Mouse (Mus musculus) heart, adult 2 months (tissue): ENCODE data around the gene Lhx6.

ENCODE experiments used
- CTCF ChIP-seq: fragments of 200-600 bp; IDR thresholded peaks from 2 replicates; pipeline ENCODE4 v1.8.1; 2022; ENCODE audit warnings: antibody characterized with exemption, mild to moderate bottlenecking, moderate library complexity
- EP300 ChIP-seq: fragments of 200-500 bp; IDR thresholded peaks from 2 replicates; pipeline ENCODE4 v1.6.1; 2011; ENCODE audit warnings: low read depth, low read length, control low read depth; ENCODE audit not compliant: insufficient read depth
- POLR2A ChIP-seq: fragments of 200-500 bp; IDR thresholded peaks from 2 replicates; pipeline ENCODE4 v1.6.1; 2011; ENCODE audit warnings: mild to moderate bottlenecking, low read depth, low read length, control low read depth; ENCODE audit not compliant: insufficient read depth

- TF ChIP-seq CTCF (no peak), POLR2A (no peak), EP300 (no peak)
Measured at GRCm38 (mm10) chr2:36092748-36093147, 12.5 kb downstream of the Lhx6 start.
